Mouse (Mus musculus) macrophage (primary cell): ENCODE results near the gene Hgf. TPM values are rescaled to one million over a fixed set of nuclear protein-coding genes. Genes with fewer than 3 reads are reported as not detected.

ENCODE experiments used
- H3K27ac ChIP-seq: fragments of 350-480 bp; formaldehyde crosslinking; 2 replicates; pipeline ENCODE4 v1.9.0; 2021
- H3K36me3 ChIP-seq: fragments of 350-480 bp; formaldehyde crosslinking; 2 replicates; pipeline ENCODE4 v1.9.0; 2021; ENCODE audit errors: inconsistent target
- H3K4me3 ChIP-seq: fragments of 350-480 bp; formaldehyde crosslinking; 2 replicates; pipeline ENCODE4 v1.9.0; 2021; ENCODE audit errors: inconsistent target
- H3K79me2 ChIP-seq: fragments of 350-480 bp; formaldehyde crosslinking; 2 replicates; pipeline ENCODE4 v1.9.0; 2021; ENCODE audit errors: inconsistent target
- WGBS: methylation state at CpG from one replicate; pipeline ENCODE4 v1.1.7; 2026; ENCODE audit warnings: inconsistent platforms; ENCODE audit not compliant: missing documents; 5-methylcytosine and 5-hydroxymethylcytosine counted together
- polyA plus RNA-seq: library from polyadenylated mRNA; stranded (reverse); fragments of 250-400 nt; gene quantifications from 3 replicates; pipeline ENCODE4 v1.2.4, GENCODE M21; 2018; ENCODE audit warnings: inconsistent platforms

The Hgf gene
- polyA plus RNA-seq, 1 experiment from 2014 or later: 12.6 TPM

DNA sequence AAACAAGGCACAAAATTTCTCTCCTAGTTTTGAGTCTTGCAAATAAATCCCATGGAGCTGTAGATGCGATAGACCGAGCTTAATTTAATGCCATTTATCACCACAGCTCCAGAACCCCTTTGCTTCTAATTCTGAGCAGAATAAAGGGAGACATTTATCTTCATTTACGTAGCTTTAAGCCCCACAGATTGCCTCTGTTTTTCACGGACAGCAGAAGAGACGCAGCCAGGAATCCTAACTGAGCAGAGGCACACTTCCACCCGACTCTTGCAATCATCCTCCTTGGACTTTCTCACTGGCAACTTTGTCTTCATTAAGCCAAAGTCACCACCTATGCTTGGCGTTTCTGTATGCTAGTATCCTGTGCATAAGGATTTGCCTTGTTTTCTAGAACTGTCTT is 93.1 kb downstream of the Hgf start:
- no peak overlapping the region for H3K4me3 ChIP-seq
- no peak overlapping the region for H3K27ac ChIP-seq
- WGBS: 93% methylated on average over 7 of the region's 7 CpGs
- H3K36me3 ChIP-seq: no peaks in the 10 kb centered on the region
- no peaks in the 10 kb centered on the region for H3K79me2 ChIP-seq

DNA sequence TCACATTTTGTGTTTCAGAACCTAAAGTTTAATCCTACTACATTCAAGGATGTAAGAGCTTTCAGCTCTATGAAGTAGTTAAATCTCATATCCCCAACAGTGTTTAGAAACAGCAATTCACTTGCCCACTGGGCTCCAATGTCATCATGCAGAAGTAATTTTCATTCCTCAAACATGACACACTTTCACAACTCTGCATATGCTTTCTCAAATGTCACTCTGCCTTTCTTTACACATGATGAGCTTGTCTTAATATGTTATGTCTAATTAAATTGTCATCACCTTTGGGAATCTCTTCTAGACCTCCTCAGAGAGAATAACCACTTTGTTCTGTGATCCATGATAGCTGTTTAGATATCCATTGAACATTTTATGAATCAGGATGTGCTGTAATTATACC is 94.4 kb downstream of the Hgf start:
- H3K4me3 ChIP-seq: no peak overlapping the region
- H3K27ac ChIP-seq: no peak overlapping the region
- H3K36me3 ChIP-seq: no peaks in the 10 kb centered on the region
- no peaks in the 10 kb centered on the region for H3K79me2 ChIP-seq

DNA sequence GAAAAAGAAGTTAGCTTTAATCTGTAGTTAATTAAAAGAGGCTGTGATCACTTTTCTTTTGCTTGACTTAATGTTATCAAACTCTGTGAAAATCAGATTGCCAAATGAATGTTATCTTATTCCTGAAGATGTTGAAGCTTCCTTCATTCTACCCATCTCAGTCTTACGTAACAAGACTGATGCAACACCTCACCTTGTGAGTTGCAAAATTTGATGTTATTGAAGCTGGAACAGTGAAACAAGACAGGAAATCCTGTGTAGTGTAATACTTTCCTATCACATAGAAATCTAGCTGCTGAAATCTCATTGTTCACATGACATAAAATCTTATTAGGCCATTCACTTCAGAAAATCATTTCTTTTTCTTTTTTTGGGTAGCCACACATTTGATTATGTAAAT is 96.9 kb downstream of the Hgf start:
- Histone ChIP-seq H3K79me2 (no peaks in the 10 kb centered on the region), H3K27ac (no peak overlapping the region), H3K36me3 (no peaks in the 10 kb centered on the region), H3K4me3 (no peak overlapping the region)
- 45% methylated on average over 1 of the region's 1 CpGs for WGBS

DNA sequence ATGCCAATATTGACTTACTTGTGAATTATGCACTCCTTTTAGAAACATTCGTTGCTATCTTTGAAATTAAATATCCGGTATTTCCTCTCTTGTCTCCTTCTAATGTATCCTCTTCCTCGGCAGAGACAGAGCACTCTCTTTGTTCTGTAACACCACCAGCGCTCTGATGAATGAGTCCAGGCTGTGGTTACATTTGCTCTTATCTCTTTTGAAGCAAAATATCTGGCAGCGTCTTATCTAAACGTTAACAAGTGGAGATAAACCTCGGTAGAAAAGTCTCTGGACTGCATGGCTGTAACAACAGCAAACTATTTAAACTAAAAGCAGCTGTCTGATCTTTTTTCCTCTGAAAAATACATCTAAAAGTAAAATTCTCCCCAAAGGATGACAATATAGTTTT is 100.7 kb downstream of the Hgf start:
- H3K79me2 ChIP-seq: no peaks in the 10 kb centered on the region
- 57% methylated on average over 7 of the region's 7 CpGs for WGBS
- no peaks in the 10 kb centered on the region for H3K36me3 ChIP-seq
- no peak overlapping the region for H3K27ac ChIP-seq
- no peak overlapping the region for H3K4me3 ChIP-seq

Other genes with a start within 250 kb of the Hgf start
- gene Gm28710, start 238.3 kb downstream of the Hgf start, polyA plus RNA-seq: not detected in 3 replicates